Mouse (Mus musculus) megakaryocyte, adult 5-6 weeks (primary cell): ENCODE results near the gene Anp32a. TPM values are rescaled to one million over a fixed set of nuclear protein-coding genes. Genes with fewer than 3 reads are reported as not detected.

Experiments
- ATAC-seq: 2 replicates; pipeline ENCODE4 v1.8.0; 2016; ENCODE audit warnings: mild to moderate bottlenecking, inconsistent platforms; ENCODE audit not compliant: poor library complexity, severe bottlenecking
- total RNA-seq, 2 experiments: library from RNA; stranded (forward) in 1 of 2; stranded (reverse) in 1 of 2; fragments of 153-499, 151-499 nt in 1 of 2; fragments of 221-1000, 200-1000 nt in 1 of 2; gene quantifications; 2 replicates each; pipeline versions ENCODE4 v1.2.3 to v1.2.4; 2015 to 2017

The Anp32a gene
- 257 and 275 TPM in 2 replicates for total RNA-seq (2015)
- total RNA-seq (2017) = 587 and 621 TPM in 2 replicates

DNA sequence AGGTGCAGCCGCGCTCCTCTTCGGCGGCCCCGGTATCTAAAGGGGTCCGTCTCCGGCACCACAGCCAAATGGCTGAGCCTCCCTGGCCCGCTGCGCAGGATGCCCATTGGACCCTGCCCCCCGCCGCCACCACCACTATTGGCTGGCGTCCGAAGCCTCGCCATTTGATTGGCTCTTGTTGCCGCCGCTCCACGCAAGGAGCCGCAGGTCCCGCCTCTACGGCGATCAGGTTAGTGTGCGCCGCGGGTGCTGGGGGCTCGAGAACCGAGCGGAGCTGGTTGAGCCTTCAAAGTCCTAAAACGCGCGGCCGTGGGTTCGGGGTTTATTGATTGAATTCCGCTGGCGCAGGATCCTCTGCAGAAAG is at the start of gene Anp32a:
Gene Anp32a, plus strand, starts transcription at position 171 of the 364 bp plus-strand sequence.
- ATAC-seq = peak; percentile 77

DNA sequence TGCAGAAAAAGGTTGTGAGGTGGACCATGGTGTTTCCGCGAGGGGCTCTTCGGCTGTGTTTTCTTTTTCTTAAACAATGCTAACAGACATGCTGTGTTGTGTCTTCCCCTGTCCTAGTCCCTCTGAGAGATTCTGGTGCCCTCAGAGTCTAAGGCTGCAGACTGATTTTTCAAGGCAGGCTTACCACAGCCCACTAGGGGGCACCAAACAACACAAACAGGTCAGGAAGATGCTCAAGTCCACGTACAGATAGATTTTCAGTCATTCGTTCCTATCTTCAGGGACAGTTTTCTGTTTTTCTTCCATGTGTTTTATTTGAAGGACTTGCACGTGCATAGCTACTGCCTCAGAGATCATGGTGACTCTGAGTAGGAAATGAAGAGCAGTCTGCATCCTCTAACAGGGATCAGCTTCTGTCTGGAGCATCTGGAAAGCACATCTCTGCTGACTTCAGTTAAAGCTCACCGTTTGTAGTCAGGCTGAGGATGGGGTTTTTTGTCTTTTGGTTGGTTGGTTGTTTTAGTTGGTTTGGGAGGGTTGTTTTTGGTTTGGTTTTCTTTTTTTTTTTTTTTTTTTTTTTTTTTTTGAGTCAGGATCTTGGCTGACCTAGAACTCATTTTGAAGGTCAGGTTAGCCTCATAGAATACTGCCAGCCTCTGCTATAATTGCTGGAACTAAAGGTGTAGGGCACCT is 45.9 kb upstream of the Anp32a start:
- 0 out of 2 replicates have a peak, but pooled peaks have one; percentile 52 for ATAC-seq

DNA sequence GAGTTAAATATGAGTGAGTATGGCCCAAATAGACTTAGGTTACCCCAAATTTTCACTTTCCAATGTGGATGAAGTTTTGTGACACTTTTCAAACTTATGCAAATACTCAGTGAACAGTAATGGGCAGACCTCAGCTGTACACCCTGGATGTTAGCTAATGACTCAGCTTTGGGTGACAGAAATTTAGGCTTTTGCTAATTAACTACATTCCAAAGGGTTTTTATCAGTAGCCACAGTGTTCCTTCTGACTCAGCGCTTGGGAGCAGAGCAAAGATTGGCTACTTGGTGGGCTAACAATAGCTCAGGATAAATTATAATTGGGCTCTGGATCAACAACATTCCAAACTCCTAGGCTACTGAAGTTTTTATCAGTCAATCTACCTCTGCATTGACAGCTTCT is 44.2 kb upstream of the Anp32a start:
- no peak for ATAC-seq

DNA sequence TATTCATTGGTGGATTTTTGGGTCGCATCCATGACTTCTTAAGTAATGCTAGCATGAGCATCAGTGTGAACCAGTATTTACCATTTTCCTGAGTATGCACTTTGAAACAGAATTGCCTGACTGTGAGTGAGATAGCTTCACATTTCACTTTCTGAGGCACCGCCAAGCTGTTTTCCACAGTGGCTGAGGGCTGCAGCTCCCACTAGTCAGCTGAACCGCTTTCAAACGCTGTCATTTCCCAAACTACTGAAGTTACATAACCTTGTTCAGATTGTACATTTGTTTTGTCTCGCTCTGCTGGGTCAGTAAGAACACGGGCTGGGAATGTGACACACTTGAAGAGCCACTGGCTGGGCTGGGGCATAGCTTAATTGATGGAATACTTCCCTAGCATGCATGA is 25.5 kb upstream of the Anp32a start:
- no peak for ATAC-seq

DNA sequence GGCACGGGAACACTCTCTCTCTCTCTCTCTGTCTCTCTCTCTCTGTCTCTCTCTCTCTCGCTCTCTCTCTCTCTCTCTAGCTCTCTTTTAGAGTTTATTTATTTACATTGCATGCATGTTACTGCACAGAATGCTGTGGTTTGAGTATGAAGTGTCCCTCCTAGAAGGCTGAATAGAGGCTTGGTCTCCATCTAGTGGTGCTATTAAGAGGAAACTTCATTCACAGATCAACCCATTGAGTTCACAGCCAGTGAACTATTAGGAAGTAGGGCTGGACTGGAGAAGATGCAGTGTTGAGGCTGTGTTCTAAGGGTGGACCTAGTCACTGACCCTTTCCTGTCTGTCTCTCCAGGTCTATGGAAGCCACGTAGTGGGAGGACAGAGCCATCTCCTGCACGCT is 22.4 kb upstream of the Anp32a start:
- ATAC-seq = no peak

DNA sequence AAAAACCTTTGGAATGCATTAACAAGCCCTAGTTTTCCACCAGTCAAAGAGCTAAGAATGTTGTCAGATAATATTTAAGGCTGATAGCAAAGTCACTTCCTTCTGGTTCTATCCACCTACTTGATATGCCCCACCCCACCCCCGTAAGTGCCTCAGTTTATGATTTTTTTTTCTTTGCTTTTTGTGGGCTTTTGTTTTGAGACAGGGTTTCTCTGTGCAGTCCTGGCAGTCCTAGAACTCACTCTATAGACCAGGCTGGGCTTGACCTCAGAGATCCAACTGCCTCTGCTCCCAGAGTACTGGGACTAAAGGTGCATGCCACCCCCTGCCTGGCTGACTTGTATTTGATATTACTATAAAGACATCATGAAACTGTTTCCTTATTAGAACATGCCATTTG is 17.3 kb upstream of the Anp32a start:
- ATAC-seq = no peak

DNA sequence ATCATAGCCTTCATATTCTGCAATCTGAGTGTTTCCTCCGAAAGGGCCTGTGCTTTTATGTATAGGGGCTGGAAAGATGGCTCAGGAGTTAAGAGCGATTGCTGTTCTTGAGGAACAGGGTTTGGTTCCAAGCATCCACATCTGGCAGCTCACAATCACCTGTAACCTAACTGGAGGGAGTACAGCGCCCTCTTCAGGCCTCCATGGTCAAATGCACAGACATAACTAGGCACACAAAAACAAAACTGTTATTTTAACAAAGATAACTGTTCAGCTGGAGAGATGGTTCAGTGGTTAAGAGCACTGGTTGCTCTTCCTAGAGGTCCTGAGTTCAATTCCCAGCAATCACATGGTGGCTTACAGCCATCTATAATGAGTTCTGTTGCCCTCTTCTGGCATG is 15.1 kb upstream of the Anp32a start:
- no peak for ATAC-seq

DNA sequence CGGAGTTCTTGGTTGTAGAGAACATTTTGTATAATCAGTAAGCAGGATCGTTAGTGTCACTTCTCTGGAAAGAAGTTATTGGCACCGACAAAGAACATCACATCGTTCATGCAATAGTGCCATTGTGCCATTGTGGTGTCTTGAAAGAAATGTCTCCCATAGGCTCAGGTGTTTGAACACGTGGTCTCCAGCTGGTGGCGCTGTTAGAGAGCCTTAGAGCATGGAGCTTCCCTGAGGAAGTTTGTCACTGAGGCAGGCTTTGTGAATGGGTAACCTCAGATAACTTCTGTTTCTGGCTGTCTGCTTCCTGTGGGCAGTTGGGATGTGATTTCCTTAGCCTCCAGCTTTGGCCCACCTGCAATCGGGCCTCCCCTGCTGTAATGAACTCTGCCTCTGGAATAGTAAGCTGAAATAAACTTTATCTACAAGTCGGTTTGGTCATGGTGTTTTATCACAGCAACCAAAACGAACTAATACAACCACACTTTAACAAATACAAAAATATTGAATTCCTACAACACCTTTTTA is 6.7 kb upstream of the Anp32a start:
- no peak for ATAC-seq

DNA sequence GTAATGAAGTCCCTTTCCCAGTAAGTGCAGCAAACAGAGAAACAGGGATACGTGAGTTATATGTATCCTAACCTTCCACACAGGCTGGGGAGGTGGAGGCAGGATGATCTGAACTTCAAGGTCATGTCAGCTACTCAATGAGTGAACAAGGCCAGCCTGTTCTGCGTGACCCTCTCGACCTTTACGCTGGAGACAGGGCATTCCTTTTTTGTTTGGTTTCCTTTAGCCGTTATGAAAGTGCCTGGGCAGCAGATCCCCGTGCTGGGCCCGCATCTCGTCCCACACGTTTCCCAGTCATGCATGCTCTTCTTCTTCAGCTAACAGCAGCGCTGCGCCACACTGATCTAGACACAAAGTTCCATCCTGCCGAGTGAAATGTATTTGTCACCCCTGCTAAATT is 5.7 kb upstream of the Anp32a start:
- ATAC-seq = no peak

DNA sequence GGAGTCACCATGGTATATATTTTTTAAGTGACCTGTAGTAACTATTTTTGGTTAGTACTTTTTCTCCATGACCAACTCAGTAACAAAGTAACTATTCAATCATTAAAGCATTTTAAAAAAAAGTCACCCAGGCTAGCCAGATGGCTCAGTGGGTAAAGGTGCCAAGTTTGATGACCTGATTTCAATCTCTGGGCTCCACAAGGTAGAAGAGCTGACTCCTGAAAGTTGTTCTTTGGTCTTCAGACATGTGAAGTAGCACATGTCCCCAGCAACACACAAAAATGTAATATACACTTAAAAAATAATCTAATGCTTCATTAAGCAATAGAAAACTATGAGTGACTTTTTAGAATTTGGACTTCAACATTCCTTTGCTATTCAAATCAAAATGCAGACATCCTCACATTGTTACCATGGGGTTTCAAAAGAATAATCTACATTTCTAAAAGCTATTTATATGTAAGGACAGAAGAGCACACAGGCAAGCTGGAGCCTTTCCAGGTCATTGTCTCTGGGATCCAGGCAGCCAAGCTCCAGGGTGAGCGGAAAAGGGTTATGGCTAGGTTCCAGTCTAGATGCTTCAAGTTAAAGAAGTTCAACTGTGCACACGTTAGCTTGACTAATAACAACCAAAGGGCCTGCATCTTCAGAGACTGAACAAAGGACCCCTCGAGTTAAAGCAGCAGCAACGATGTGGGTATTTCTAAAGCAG is 3.0 kb upstream of the Anp32a start:
- no peak for ATAC-seq

DNA sequence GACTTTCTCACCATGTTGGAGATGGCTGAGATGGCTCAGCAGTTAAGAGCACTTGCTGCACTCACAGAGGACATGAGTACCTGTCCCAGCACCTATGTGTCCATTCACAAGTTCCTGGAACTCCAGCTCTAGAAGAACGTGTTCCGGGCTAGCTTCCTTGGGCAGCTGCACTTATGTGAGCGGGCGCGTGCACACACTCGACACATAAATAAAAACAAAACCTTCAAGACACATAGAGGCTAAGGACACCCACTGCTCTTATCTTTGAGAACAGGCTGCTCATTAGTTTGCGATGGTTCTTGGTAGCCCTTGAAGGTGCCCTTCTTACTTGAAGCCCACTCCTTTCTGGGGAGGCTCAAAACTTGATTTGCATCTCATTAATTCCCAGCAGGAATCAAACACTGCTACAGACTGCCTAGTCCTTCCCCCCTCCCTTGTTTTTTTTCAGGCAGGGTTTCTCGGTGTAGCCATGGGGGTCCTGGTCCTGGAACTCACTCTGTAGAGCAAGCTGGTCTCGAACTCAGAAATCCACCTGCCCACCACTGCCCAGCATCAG is 2.4 kb upstream of the Anp32a start:
- ATAC-seq = no peak

DNA sequence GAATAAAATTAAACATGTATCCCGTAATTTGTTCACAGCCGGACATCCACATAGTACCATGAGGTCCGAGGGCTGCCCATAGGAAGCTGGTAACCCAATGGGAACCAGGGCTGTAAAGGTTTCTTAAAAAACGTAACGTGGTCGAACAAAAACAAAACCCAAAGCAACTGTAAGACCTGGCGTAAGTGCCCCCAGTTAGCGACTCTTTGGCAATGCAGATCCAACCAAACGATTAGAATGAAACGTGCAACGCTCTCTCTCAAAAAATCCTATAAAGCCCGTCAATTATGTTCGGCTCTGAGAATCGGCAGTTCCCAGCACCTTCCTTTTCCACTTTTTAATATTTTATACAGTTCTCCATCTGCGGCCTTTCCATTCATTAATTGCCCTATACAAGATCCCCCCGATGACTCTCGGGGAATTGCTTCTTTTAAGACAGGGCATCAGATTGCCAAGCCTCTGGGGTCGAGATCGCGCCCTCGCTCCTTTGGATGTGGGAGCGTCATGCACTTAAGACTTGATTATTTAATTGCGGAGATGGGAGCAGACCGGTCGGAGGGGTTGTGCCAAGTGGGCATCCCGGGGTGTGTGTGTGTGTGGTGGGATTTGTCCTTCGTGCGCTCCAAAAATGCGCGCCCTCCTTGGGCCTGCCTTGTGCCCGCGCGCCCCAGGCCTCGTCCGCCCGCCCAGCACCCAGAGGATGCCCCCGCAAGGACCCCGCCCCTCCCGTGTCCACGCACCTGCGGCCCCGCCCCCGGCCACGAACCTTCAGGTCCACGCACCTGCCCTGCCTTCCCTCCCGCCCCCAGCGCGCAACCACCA is 581 bp upstream of the Anp32a start:
- no peak for ATAC-seq

DNA sequence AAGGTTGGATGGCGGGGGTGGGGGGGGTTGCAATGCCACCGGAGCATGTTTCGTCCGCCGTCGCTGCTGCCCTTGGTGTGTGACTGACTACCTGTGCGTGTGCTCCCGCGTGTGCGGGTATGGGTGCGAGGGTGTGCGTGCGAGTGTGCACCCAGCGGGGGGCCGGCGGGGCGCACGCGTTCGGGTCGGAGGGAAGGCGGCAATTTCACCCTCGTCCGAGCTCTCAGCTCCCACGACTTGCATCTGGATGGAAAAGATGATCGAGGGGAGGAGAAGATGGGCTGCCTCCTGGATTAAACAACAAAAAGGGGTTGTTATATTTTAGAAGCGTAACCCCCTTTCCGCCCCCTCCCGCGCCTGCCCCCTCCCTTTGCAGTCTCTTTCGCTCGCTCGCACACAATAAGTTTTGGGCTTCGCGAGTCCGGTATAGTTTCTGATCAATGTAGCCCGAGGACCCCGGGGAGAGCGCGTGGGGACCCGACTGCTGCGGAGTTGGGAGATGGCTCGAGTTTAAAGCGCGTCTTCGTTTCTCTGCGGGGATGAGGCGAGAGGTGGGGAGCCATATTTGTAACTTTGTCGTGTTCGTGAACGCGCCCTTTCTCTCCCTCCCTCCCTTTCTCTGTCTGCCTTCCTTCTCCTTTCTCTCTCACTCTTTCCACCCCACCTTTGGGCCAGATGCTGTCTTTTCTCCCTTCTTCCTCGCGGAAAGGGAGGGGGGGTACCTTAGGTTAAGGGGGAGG is 778 bp downstream of the Anp32a start:
- no peak for ATAC-seq

DNA sequence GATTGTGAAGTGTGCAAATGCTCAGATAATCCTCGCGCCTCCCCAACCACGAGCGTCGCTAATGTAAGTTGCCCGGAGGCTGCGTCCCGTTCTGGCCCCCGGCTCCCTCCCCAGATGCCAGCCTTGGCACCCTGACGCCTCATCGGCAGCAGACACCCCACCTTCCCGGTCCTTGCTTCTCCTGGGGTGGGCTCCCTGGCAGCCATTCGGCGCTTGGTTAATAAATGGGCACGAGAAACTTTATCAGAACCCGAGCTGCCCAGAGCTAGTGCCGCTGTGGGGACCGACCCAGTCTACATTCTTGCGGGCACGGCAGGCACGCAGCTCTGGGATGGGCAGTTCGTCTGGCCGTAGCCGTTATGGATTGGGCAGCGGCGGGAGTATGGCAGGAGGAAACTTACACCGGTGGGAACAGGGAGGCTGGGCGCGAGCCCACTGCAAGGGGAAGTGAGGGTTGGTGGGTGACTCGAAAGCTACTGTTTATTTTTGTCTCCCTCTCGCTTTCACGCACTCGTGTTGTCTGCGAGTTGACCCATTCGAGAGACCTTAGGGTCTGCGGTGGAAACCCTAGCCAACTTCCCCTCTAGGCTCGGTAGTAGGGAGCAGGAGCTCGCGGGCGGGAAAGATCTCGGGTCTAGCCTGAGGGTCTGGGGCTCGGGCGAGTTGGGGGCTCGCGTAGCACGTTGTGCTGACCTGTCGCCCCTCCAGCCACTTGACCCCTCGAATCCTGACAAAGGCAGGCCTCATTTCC is 1.5 kb downstream of the Anp32a start:
- peak; percentile 18 for ATAC-seq

DNA sequence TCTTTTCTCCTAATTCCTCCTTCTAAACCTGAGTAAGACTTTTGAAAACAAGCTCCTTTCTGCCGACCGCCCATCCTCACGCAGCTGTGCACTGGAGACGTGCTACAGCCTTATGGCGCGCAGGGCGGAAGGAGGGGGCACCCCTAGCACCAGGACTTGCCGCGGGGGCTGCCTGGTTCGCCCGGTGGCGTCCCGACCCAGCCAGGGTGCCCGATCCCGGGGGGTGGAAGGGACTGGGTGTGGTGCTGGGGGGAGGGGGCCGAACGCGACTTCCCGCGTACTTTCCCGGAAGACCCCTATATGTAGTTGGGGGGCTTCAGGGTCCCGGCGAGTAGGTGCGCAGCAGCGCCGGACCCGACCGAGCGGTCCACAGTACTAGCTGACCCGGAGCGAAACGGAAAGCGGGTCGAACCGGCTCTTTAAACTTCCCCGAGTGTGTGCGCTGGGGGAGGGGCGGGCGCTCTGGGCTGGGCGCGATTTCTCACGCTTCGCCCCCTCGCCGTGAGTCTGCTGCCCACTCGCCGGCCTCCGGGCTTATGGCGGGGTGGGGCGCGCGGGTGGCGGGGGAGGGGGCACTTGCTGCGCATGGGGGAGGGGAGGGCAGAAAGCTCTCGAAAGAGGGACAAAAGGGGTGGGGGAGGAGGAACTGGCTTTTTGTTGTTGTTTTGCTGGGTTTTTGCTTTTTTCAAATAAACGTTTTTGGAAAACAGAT is 2.3 kb downstream of the Anp32a start:
- ATAC-seq = peak; percentile 25

DNA sequence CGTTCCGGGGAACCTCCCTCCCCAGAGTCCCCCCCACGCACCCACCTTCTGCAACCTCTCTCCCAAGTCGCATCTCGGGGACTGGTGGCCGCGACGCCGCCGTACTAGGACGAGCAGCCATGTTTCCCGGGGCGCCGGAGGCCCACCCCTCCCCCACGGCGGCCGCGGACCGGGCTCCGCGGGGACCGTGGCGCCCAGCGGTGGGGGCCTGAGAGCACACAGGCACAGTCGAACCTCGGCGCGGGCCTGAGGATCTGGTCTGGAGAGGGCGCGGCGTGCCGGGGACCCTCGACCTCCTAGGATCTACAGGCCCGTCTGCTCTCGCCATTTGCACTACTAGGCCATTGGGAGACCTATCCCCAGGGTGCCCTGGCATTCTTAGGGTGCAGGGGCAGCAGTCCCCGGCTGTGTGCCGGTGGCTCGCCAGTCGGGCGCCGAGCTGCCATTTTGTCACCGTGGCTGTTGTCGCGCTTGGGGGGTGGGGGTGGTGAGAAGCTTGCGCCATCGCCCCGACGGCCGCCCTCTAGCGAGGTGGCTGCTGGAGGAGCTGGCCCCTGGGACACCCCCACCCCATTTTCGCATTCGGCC is 2.9 kb downstream of the Anp32a start:
- peak; percentile 9; the same call in 1 of the 2 replicates for ATAC-seq

DNA sequence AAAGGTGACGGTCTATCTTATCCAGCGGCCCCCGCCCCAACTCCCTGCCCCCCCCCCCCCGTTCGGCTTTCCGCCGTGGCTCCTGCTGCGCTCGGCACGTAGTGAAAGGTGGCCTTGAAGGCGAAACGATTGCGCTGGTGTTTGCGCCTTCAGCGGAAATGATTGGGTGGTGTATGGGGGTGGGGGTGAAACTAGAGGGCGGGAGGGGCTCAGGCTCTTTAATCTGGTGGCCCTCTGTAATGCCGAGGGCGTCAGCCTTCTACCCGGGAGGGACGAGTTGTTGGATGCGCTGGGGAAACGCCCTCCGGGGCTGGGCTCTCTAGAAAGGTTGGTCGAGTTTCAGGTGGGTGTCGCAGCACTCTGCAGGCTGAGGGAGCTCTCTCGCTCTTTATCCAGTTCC is 3.5 kb downstream of the Anp32a start:
- peak; percentile 22 for ATAC-seq

DNA sequence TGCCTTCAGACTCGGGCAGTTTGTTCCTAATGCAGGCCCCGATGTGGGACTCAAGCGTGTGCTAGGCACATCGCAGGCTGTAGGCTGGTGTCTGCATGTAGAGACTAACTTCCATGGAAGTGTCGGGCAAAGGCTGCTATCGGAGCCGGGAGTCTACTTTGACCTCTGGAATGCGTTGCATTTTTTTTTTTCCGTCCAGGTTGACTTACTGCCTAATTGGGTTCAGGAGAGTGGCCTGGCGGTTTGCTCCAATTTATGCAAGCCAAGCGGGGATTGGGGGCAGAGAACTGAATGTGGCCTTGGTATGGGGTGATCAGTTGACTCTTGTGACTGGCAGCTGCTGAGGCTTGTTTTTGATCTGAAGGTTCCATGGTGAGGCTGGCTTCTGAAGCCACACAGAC is 4.0 kb downstream of the Anp32a start:
- no peak for ATAC-seq
